Mouse (Mus musculus): Measurements from ENCODE around the gene Zmiz1. TPM values are rescaled to one million over a fixed set of nuclear protein-coding genes. Genes with fewer than 3 reads are reported as not detected.

Zmiz1 gene
- total and polyA plus RNA-seq, 3 experiments, result 3.7 to 45.8 (median 11.1) TPM

GRCm38 (mm10) chr14:25614684-25615083, 155.7 kb downstream of the Zmiz1 start (continued):
- TF ChIP-seq ZNF384 (IDR thresholded peaks at IDR 0.05; ENCODE audit: low read depth, low read length), result no peak
- 0 out of 2 replicates have a peak, but pooled peaks have one; percentile 14 for TF ChIP-seq ELF1 (IDR thresholded peaks at IDR 0.05; ENCODE audit: low read depth, low read length)
- TF ChIP-seq ETS1 (conservative IDR thresholded peaks at IDR 0.05; ENCODE audit: low read depth, low read length), result peak; percentile 54
- peak; percentile 62 for TF ChIP-seq IRF4 (IDR thresholded peaks at IDR 0.05; ENCODE audit: low read depth, low read length)
- no peak for TF ChIP-seq JUND (conservative IDR thresholded peaks at IDR 0.05; ENCODE audit: low read depth, low read length)
- 0 out of 2 replicates have a peak, but pooled peaks have one; percentile 8 for TF ChIP-seq MXI1 (IDR thresholded peaks at IDR 0.05; ENCODE audit: low read depth, low read length)
- TF ChIP-seq MYC (IDR thresholded peaks at IDR 0.05; ENCODE audit: low read depth, low read length), result no peak
- TF ChIP-seq CHD1 (IDR thresholded peaks at IDR 0.05; ENCODE audit: low read depth, low read length), result no peak
- TF ChIP-seq RAD21 (IDR thresholded peaks at IDR 0.05; ENCODE audit: low read depth, low read length), result no peak
- no peak for TF ChIP-seq MEF2A (IDR thresholded peaks at IDR 0.05; ENCODE audit: borderline replicate concordance, low read depth, low read length)
- no peak for TF ChIP-seq MAZ (IDR thresholded peaks at IDR 0.05; ENCODE audit: low read depth, low read length)
- no peak for TF ChIP-seq RCOR1 (conservative IDR thresholded peaks at IDR 0.05; ENCODE audit: low read depth, low read length)
- TF ChIP-seq NELFE (IDR thresholded peaks at IDR 0.05; ENCODE audit: low read depth, low read length), result no peak
- TF ChIP-seq EP300 (IDR thresholded peaks at IDR 0.05; ENCODE audit: low read length), result peak; percentile 66; the same call in 1 of the 2 replicates

GRCm38 (mm10) chr14:25615602-25616001, 156.6 kb downstream of the Zmiz1 start:
- no peaks in the 10 kb centered on the region for H3K27me3 ChIP-seq (replicated peaks)
- H3K9me3 ChIP-seq (replicated peaks; ENCODE audit: low read length), result no peaks in the 10 kb centered on the region
- H3K4me2 ChIP-seq (ENCODE audit: insufficient read depth, low read depth, poor library complexity, severe bottlenecking), result peak overlapping the region; percentile 34; the same call in 1 of the 2 replicates
- H3K27ac ChIP-seq (ENCODE audit: insufficient read depth, low read depth), result peak overlapping the region; percentile 40
- in situ Hi-C loops (cut with MboI; ENCODE audit: low pct_ligation_motif_present, low pct_unique_long_range_greater_than_20kb, low sequenced_read_pairs), result loop anchor here (25.0 kb wide), 1 partner anchor 1128 kb away; the partner anchor contains the start of genes Polr3a and Rps24
- no peak overlapping the region for H3K4me3 ChIP-seq (replicated peaks in 1 of 3; ENCODE audit: low read depth in 2 of 3, low read length in 2 of 3, poor library complexity in 1 of 3)
- peaks cover 12% of the 10 kb centered on the region for H3K79me2 ChIP-seq (replicated peaks; ENCODE audit: control insufficient read depth, extremely low read depth, insufficient read depth, poor library complexity, severe bottlenecking)
- peaks cover 34 to 94% of the 10 kb centered on the region in 2 experiments for H3K4me1 ChIP-seq (ENCODE audit: control insufficient read depth in 1 of 2, insufficient read depth in 2 of 2)
- no peak for DNase-seq (ENCODE audit: extremely low read depth)
- no peak overlapping the region for H3K9ac ChIP-seq (ENCODE audit: insufficient read depth, low read depth)
- H3K36me3 ChIP-seq (replicated peaks in 1 of 2; ENCODE audit: control insufficient read depth in 1 of 2, insufficient read depth in 1 of 2, low read length in 1 of 2), result peaks cover 6 to 63% of the 10 kb centered on the region in 2 experiments
- dilution Hi-C loops (cut with MboI; ENCODE audit: extremely low pct_ligation_motif_present, extremely low pct_unique_long_range_greater_than_20kb, low sequenced_read_pairs), result no loop called here
- no peak for TF ChIP-seq HCFC1 (IDR thresholded peaks at IDR 0.05; ENCODE audit: low read depth, low read length)
- TF ChIP-seq UBTF (IDR thresholded peaks at IDR 0.05; ENCODE audit: low read depth, low read length), result no peak
- TF ChIP-seq MAFK (IDR thresholded peaks at IDR 0.05; ENCODE audit: insufficient replicate concordance, low read length), result no peak
- no peak for TF ChIP-seq ELF1 (IDR thresholded peaks at IDR 0.05; ENCODE audit: low read depth, low read length)
- no peak for TF ChIP-seq ZMIZ1 (IDR thresholded peaks at IDR 0.05; ENCODE audit: low read depth, low read length)

Measured in CH12.LX (cell line).